Mouse (Mus musculus): ENCODE data around the gene Olfr1383. TPM values are rescaled to one million over a fixed set of nuclear protein-coding genes. Genes with fewer than 3 reads are reported as not detected.

The Olfr1383 gene
- not detected for polyA plus RNA-seq (2017; shearing (Covaris generic))

DNA sequence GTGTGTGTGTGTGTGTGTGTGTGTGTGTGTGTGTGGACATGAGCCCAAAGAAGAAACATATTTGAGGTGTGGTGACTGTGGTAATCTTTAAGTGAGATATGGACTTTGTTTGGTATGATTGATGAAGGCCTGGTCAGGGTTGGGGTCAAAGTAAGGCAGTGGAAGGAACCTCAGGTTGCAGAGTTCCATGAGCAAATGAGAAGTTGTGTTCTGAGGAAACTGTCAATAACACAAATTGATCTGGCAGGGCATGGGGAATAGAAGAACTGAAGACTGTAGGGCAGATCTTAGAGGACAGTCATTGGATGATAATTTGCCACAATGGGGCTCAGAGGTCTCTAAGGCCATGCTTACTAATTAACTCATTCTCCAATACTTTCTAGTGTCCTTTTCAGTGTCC is at the start of gene Olfr1383:
Gene Olfr1383 (plus strand): TSS at position 301 of the 400 bp plus-strand sequence.

DNA sequence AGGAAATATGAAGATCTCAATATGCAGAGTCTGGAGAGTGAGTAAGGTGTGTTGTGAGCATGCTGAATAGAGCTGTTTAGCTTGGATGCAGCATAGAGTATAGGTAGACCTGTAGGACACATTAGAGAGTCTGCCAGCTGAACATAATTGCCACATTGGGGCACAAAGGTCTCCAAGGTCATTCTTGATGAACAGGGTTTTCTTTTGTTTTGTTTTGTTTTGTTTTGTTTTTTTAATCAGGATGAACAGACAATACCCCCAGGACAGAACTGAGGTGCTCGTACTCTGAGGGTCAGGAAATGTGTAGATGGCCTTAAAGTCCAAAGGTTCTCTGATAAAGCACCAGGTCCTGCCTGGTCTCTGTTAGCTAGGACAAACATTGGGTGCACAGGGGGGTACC is 30.7 kb upstream of the Olfr1383 start, which contains the start of gene Olfr1385:
Gene Olfr1385 (plus strand): TSS at position 301 of the 400 bp plus-strand sequence.

DNA sequence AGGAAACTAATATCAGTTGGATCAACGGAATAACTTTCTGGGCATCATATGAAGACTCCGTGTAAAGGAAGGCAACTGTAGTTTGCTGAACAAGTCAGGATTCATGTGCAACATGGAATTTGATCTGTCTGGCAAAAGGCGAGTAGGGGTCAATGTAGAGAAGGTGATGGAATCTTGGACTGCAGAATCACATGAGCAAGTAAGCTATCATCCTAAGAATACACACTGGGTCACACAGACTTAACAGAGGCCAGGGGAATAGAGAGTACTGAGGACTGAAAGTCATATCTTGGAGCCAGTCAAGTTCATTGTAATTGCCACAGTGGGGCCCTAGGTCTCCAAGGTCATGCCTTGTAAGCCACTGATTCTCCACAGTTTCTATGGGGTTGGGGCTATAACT is 8.5 kb downstream of the Olfr1383 start, which contains the start of gene Olfr1382:
Gene Olfr1382 (plus strand): TSS at position 301 of the 400 bp plus-strand sequence.

DNA sequence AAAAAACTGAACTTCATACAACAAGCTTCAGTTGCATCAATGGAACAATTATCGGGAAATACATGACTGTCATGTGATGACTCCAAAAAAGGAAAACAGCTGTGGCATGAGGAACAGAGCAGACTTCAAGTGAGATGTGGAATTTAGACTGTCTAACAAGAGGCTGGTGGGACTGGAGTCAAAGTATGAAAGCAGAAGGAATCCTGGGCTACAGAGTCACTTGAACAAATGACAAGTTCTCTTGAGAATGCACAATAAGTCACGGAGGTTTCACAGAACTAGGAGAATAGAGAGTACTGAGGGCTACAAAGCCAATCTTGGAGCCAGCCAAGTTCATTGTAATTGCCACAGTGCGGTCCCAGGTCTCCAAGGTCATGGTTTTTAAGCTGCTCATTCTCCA is 23.7 kb downstream of the Olfr1383 start, which contains the start of gene Olfr1381:
Gene Olfr1381 (plus strand): TSS at position 301 of the 400 bp plus-strand sequence.

DNA sequence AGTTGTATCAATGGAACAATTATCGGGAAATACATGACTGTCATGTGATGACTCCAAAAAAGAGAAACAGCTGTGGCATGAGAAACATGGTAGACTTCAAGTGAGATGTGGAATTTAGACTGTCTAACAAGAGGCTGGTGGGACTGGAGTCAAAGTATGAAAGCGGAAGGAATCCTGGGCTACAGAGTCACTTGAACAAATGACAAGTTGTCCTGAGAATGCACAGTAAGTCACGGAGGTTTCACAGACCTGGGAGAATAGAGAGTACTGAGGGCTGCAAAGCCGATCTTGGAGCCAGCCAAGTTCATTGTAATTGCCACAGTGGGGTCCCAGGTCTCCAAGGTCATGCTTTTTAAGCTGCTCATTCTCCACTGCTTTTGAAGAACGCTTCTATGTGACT is 37.1 kb downstream of the Olfr1383 start, which contains the start of gene Olfr1380:
Gene Olfr1380 (plus strand): TSS at position 301 of the 400 bp plus-strand sequence.

Other genes with a start within 250 kb of the Olfr1383 start
- gene Olfr1393, start 241.3 kb upstream of the Olfr1383 start, polyA plus RNA-seq (2017; shearing (Covaris generic)), result not detected
- not detected for gene Olfr1392, start 234.4 kb upstream of the Olfr1383 start, polyA plus RNA-seq (2017; shearing (Covaris generic))
- gene Olfr10, start 214.9 kb upstream of the Olfr1383 start, polyA plus RNA-seq (2017; shearing (Covaris generic)), result not detected
- gene Olfr1391, start 196.9 kb upstream of the Olfr1383 start, polyA plus RNA-seq (2017; shearing (Covaris generic)), result not detected
- not detected for gene Olfr1390, start 184.5 kb upstream of the Olfr1383 start, polyA plus RNA-seq (2017; shearing (Covaris generic))
- not detected for gene Olfr1389, start 96.6 kb upstream of the Olfr1383 start, polyA plus RNA-seq (2017; shearing (Covaris generic))
- 0.09 TPM for gene Olfr1388, start 83.0 kb upstream of the Olfr1383 start, polyA plus RNA-seq (2017; shearing (Covaris generic))
- not detected for gene Olfr1387, start 64.3 kb upstream of the Olfr1383 start, polyA plus RNA-seq (2017; shearing (Covaris generic))
- gene Olfr1386, start 54.6 kb upstream of the Olfr1383 start, polyA plus RNA-seq (2017; shearing (Covaris generic)), result not detected
- gene Olfr1385, start 30.6 kb upstream of the Olfr1383 start, polyA plus RNA-seq (2017; shearing (Covaris generic)), result 0.15 TPM
- not detected for gene Olfr1384, start 12.9 kb upstream of the Olfr1383 start, polyA plus RNA-seq (2017; shearing (Covaris generic))
- gene Olfr1382, start 8.6 kb downstream of the Olfr1383 start, polyA plus RNA-seq (2017; shearing (Covaris generic)), result not detected
- not detected for gene Olfr1381, start 23.8 kb downstream of the Olfr1383 start, polyA plus RNA-seq (2017; shearing (Covaris generic))
- not detected for gene Olfr1380, start 37.2 kb downstream of the Olfr1383 start, polyA plus RNA-seq (2017; shearing (Covaris generic))
- not detected for gene Flt4, start 89.6 kb downstream of the Olfr1383 start, polyA plus RNA-seq (2017; shearing (Covaris generic))
- gene Scgb3a1, start 144.0 kb downstream of the Olfr1383 start, polyA plus RNA-seq (2017; shearing (Covaris generic)), result not detected
- gene Cnot6, start 193.1 kb downstream of the Olfr1383 start, polyA plus RNA-seq (2017; shearing (Covaris generic)), result 14.0 TPM